Mouse (Mus musculus) kidney, adult 2 months (tissue): ENCODE data around the gene Gm21985.

Experiments used
- CTCF ChIP-seq: fragments of 200-500 bp; conservative IDR thresholded peaks from 2 replicates; pipeline ENCODE4 v1.5.1; 2011; ENCODE audit warnings: low read depth, mild to moderate bottlenecking, control low read depth, low read length, moderate library complexity, mixed read lengths; ENCODE audit not compliant: insufficient read depth, insufficient read length
- POLR2A ChIP-seq: fragments of 200-500 bp; IDR thresholded peaks from one replicate; pipeline ENCODE4 v1.6.1; 2011; ENCODE audit warnings: low read depth, low read length, control low read depth

- TF ChIP-seq CTCF (no peak), POLR2A (no peak)
Measured at GRCm38 (mm10) chr2:112217614-112218013, 48.5 kb upstream of the Gm21985 start.
